Mouse (Mus musculus) olfactory bulb, adult 2 months (tissue): Measurements from ENCODE around the gene Psmg1.

Experiments
- CTCF ChIP-seq: fragments of 200-500 bp; IDR thresholded peaks from 2 replicates; pipeline ENCODE4 v1.5.1; 2012; ENCODE audit warnings: low read depth, mild to moderate bottlenecking, low read length, moderate library complexity; ENCODE audit not compliant: insufficient read depth
- POLR2A ChIP-seq: fragments of 200-500 bp; IDR thresholded peaks from 2 replicates; pipeline ENCODE4 v1.6.1; 2012; ENCODE audit warnings: mild to moderate bottlenecking, low read depth, low read length, moderate library complexity; ENCODE audit not compliant: insufficient read depth

GRCm38 (mm10) chr16:95954341-95954740 lies 36.4 kb downstream of the Psmg1 start:
- TF ChIP-seq CTCF (no peak), POLR2A (no peak)
